Mouse (Mus musculus): Measurements from ENCODE around the gene Klhl23. TPM values are rescaled to one million over a fixed set of nuclear protein-coding genes. Genes with fewer than 3 reads are reported as not detected.
A peak's percentile ranks its signal among the peaks of the same experiment; 100 is the strongest.

Klhl23 gene
- polyA plus RNA-seq (2015; fragmentation: Nextera tagmentation; extraction: Ambion mirVana), result 3.9 and 5.6 TPM in 2 replicates

GRCm38 (mm10) chr2:69821711-69822110 is at the start of gene Klhl23:
TSS of gene Klhl23 (plus strand) at chr2:69821944.
- TF ChIP-seq EP300 (IDR thresholded peaks at IDR 0.05; ENCODE audit: low read depth), result no peak
- no peak for TF ChIP-seq CTCF (IDR thresholded peaks at IDR 0.05; ENCODE audit: low read depth)
- H3K27ac ChIP-seq (ENCODE audit: low read depth), result peak within 1 kb of the TSS; percentile 90
- peak within 1 kb of the TSS; percentile 99 for H3K4me2 ChIP-seq (ENCODE audit: low read depth, low read length)
- peaks cover 4% of the 10 kb centered on the region; the same call in 1 of the 2 replicates for H3K36me3 ChIP-seq (replicated peaks; ENCODE audit: insufficient read depth, low read length)
- peak within 1 kb of the TSS; percentile 88 for H3K9ac ChIP-seq (replicated peaks)
- no peaks in the 10 kb centered on the region for H3K27me3 ChIP-seq (ENCODE audit: insufficient read depth, low read length)
- 5% methylated on average over 8 of the region's 8 CpGs for WGBS (ENCODE audit: insufficient replicate concordance)
- no peak for ATAC-seq
- no peaks in the 10 kb centered on the region for H3K9me3 ChIP-seq (ENCODE audit: low read length)
- peak; percentile 27 for DNase-seq
- peak within 1 kb of the TSS; percentile 92 for H3K4me3 ChIP-seq (ENCODE audit: low read depth, low read length)
- peaks cover 18% of the 10 kb centered on the region for H3K4me1 ChIP-seq (ENCODE audit: insufficient read depth)

GRCm38 (mm10) chr2:69773331-69773730 is 48.4 kb upstream of the Klhl23 start:
- Histone ChIP-seq H3K9me3 (ENCODE audit: low read length) (no peaks in the 10 kb centered on the region), H3K4me1 (ENCODE audit: insufficient read depth) (no peaks in the 10 kb centered on the region), H3K27ac (ENCODE audit: low read depth) (no peak overlapping the region), H3K4me2 (ENCODE audit: low read depth, low read length) (no peak overlapping the region), H3K36me3 (replicated peaks; ENCODE audit: insufficient read depth, low read length) (no peaks in the 10 kb centered on the region), H3K4me3 (ENCODE audit: low read depth, low read length) (no peak overlapping the region), H3K27me3 (ENCODE audit: insufficient read depth, low read length) (no peaks in the 10 kb centered on the region), H3K9ac (replicated peaks) (no peak overlapping the region)
- no peak for TF ChIP-seq EP300 (IDR thresholded peaks at IDR 0.05; ENCODE audit: low read depth)
- TF ChIP-seq CTCF (IDR thresholded peaks at IDR 0.05; ENCODE audit: low read depth), result no peak
- DNase-seq, result no peak
- WGBS (ENCODE audit: insufficient replicate concordance), result 96% methylated on average over 3 of the region's 3 CpGs
- no peak for ATAC-seq

DNA sequence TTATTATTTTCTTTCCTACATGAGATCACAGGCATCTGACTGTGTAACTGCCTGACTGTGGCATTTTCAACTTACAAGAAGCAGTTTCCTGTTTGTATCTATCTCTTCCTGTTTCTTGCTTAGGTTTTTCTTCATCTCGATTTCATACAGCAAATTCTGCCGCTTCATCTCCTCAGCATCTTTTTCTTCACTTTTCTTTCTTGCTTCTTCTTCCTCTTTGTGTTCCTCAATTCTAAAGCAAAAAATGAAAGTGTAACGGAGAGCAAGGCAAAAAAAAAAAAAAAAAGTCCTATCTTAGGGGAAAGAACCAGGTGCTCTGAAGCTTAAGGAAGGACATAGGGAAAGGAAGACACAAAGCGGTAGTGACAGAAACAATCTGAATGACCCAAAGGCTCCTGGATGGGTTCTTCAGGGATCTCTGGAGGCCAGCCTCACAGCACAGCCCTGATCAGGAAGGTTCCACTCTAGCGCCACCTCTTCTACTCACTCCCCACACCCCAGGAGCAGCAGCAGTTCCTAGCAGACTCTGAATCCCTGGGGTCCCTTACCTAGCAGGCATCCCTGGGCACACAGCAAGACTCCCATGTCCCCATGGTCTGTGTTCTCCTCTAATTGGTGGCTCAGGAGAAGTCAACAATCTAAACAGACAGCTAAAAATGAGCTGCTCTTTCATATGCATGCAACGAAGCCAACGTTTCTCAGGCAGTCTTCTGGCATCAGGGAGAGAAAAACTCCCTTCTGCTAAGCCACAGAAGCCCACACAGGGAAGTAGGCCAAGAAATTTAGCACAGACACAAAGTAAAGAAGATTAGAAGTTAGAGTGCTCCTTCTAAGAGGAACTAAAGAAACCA is 43.5 kb upstream of the Klhl23 start:
- H3K4me2 ChIP-seq (ENCODE audit: low read depth, low read length), result no peak overlapping the region
- DNase-seq (no peak), ATAC-seq (no peak)
- 39% methylated on average over 7 of the region's 7 CpGs for WGBS (ENCODE audit: insufficient replicate concordance)
- no peaks in the 10 kb centered on the region for H3K27me3 ChIP-seq (ENCODE audit: insufficient read depth, low read length)
- no peaks in the 10 kb centered on the region for H3K9me3 ChIP-seq (ENCODE audit: low read length)
- H3K4me1 ChIP-seq (ENCODE audit: insufficient read depth), result no peaks in the 10 kb centered on the region
- 0 out of 2 replicates have a peak overlapping the region, but pooled peaks have one; percentile 17 for H3K9ac ChIP-seq (replicated peaks)
- H3K27ac ChIP-seq (ENCODE audit: low read depth), result no peak overlapping the region
- no peaks in the 10 kb centered on the region for H3K36me3 ChIP-seq (replicated peaks; ENCODE audit: insufficient read depth, low read length)
- no peak for TF ChIP-seq CTCF (IDR thresholded peaks at IDR 0.05; ENCODE audit: low read depth)
- TF ChIP-seq EP300 (IDR thresholded peaks at IDR 0.05; ENCODE audit: low read depth), result no peak
- no peak overlapping the region for H3K4me3 ChIP-seq (ENCODE audit: low read depth, low read length)

DNA sequence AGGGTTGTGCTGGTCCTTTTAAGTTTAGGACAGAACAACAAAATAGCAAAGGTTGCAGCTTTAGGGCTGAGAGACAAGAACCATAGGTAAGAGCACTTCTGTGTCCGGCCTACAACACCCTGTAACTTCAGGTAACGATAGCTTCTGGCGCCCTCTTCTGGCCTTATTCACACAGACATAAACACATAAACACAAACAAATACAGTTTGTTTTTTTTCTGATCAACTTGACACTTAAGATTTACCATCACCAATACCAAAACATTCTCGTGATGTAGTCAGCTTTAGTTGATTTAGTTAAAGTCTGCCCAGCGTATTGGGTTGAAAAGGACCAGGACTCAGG is 42.9 kb upstream of the Klhl23 start:
- 51% methylated on average over 5 of the region's 5 CpGs for WGBS (ENCODE audit: insufficient replicate concordance)
- TF ChIP-seq EP300 (IDR thresholded peaks at IDR 0.05; ENCODE audit: low read depth) (no peak), CTCF (IDR thresholded peaks at IDR 0.05; ENCODE audit: low read depth) (peak; percentile 65)
- Histone ChIP-seq H3K9me3 (ENCODE audit: low read length) (no peaks in the 10 kb centered on the region), H3K4me1 (ENCODE audit: insufficient read depth) (no peaks in the 10 kb centered on the region), H3K4me3 (ENCODE audit: low read depth, low read length) (no peak overlapping the region), H3K36me3 (replicated peaks; ENCODE audit: insufficient read depth, low read length) (no peaks in the 10 kb centered on the region), H3K27me3 (ENCODE audit: insufficient read depth, low read length) (no peaks in the 10 kb centered on the region), H3K9ac (replicated peaks) (no peak overlapping the region), H3K27ac (ENCODE audit: low read depth) (no peak overlapping the region), H3K4me2 (ENCODE audit: low read depth, low read length) (no peak overlapping the region)
- DNase-seq (peak; percentile 30), ATAC-seq (no peak)

- H3K4me2 ChIP-seq (ENCODE audit: low read depth, low read length), result peak overlapping the region; percentile 94
- H3K4me1 ChIP-seq (ENCODE audit: insufficient read depth), result peaks cover 9% of the 10 kb centered on the region; the same call in 1 of the 2 replicates
- DNase-seq, result no peak
- 31% methylated on average over 9 of the region's 9 CpGs for WGBS (ENCODE audit: insufficient replicate concordance)
- H3K27ac ChIP-seq (ENCODE audit: low read depth), result peak overlapping the region; percentile 53
- TF ChIP-seq CTCF (IDR thresholded peaks at IDR 0.05; ENCODE audit: low read depth) (no peak), EP300 (IDR thresholded peaks at IDR 0.05; ENCODE audit: low read depth) (no peak)
- H3K27me3 ChIP-seq (ENCODE audit: insufficient read depth, low read length), result no peaks in the 10 kb centered on the region
- peak; percentile 4; the same call in 1 of the 2 replicates for ATAC-seq
- no peaks in the 10 kb centered on the region for H3K9me3 ChIP-seq (ENCODE audit: low read length)
- H3K36me3 ChIP-seq (replicated peaks; ENCODE audit: insufficient read depth, low read length), result peaks cover 16% of the 10 kb centered on the region
- peak overlapping the region; percentile 80 for H3K4me3 ChIP-seq (ENCODE audit: low read depth, low read length)
- H3K9ac ChIP-seq (replicated peaks), result peak overlapping the region; percentile 81
Observed at GRCm38 (mm10) chr2:69788974-69789373, 32.8 kb upstream of the Klhl23 start.

DNA sequence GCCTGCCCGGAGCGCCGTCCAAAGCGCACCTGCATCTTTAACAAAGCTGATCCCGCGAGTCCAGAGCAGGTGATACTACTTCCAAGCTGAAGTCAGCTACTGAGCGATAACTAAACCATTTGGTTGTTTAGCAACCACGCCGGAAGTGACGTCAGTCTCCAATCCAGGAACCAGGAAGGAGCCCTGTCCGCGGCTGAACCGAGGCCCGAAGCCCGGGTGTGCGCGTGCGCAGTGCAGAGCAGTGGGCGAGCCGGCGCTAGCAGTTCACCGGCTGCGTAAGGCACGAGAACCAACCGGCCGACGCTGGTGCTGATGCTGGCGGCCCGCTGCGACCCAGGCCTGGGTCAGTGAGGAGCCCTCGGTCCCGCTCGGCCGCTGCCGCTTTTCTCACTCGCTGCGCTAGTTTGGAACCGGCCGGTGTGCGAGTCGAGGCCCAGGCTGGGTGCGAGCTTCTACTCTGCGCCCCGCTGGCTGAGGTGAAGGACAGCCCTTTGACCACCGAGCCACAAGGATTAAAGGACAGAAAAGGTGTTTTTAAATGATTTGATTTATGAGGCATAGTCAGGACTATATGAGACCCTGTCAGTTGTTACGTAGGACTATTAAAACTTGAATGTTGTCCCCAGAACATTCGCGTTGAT is 32.2 kb upstream of the Klhl23 start, which contains the start of the genes Ccdc173 and Phospho2:
Gene Ccdc173 (minus strand): TSS at position 147 of the 641 bp plus-strand sequence.
Gene Phospho2 (plus strand): TSS at position 195 of the 641 bp plus-strand sequence.
- H3K36me3 ChIP-seq (replicated peaks; ENCODE audit: insufficient read depth, low read length), result peaks cover 16% of the 10 kb centered on the region
- H3K9me3 ChIP-seq (ENCODE audit: low read length), result no peaks in the 10 kb centered on the region
- H3K4me2 ChIP-seq (ENCODE audit: low read depth, low read length), result peak within 1 kb of the TSS; percentile 94
- H3K4me3 ChIP-seq (ENCODE audit: low read depth, low read length), result peak within 1 kb of the TSS; percentile 80
- peak within 1 kb of the TSS; percentile 90 for H3K27ac ChIP-seq (ENCODE audit: low read depth)
- DNase-seq (peak; percentile 99), ATAC-seq (peak; percentile 96)
- peak within 1 kb of the TSS; percentile 81 for H3K9ac ChIP-seq (replicated peaks)
- peaks cover 9% of the 10 kb centered on the region; the same call in 1 of the 2 replicates for H3K4me1 ChIP-seq (ENCODE audit: insufficient read depth)
- 2% methylated on average over 48 of the region's 48 CpGs for WGBS (ENCODE audit: insufficient replicate concordance)
- no peaks in the 10 kb centered on the region for H3K27me3 ChIP-seq (ENCODE audit: insufficient read depth, low read length)
- TF ChIP-seq CTCF (IDR thresholded peaks at IDR 0.05; ENCODE audit: low read depth) (no peak), EP300 (IDR thresholded peaks at IDR 0.05; ENCODE audit: low read depth) (no peak)

Data from liver, postnatal 0 days (tissue).